Mouse (Mus musculus) neural tube, embryonic 12.5 days (tissue): ENCODE data around the gene Mphosph10. TPM values are rescaled to one million over a fixed set of nuclear protein-coding genes. Genes with fewer than 3 reads are reported as not detected.

ENCODE experiments used
- ATAC-seq: fragments of 200-750 bp; cut with Nextera tagmentation; 2 replicates; pipeline ENCODE4 v1.8.0; 2017; ENCODE audit warnings: low read depth, mild to moderate bottlenecking, moderate TSS enrichment, moderate library complexity; ENCODE audit not compliant: low FRiP score
- H3K27ac ChIP-seq: fragments of 300-500 bp; sonication (generic); 2 replicates; pipeline ENCODE4 v1.5.1; 2016
- H3K27me3 ChIP-seq: fragments of 300-500 bp; sonication (generic); replicated peaks from 2 replicates; pipeline ENCODE4 v1.6.1; 2016; ENCODE audit warnings: mild to moderate bottlenecking
- H3K36me3 ChIP-seq: fragments of 300-500 bp; sonication (generic); 2 replicates; pipeline ENCODE4 v1.6.1; 2016; ENCODE audit warnings: mild to moderate bottlenecking
- H3K4me1 ChIP-seq: fragments of 300-500 bp; sonication (generic); 2 replicates; pipeline ENCODE4 v1.6.1; 2016
- H3K4me2 ChIP-seq: fragments of 300-500 bp; sonication (generic); replicated peaks from 2 replicates; pipeline ENCODE4 v1.6.1; 2016; ENCODE audit warnings: mild to moderate bottlenecking
- H3K4me3 ChIP-seq: fragments of 300-500 bp; sonication (generic); 2 replicates; pipeline ENCODE4 v1.5.1; 2016
- H3K9ac ChIP-seq: fragments of 300-500 bp; sonication (generic); 2 replicates; pipeline ENCODE4 v1.6.1; 2016; ENCODE audit warnings: mild to moderate bottlenecking
- H3K9me3 ChIP-seq: fragments of 300-500 bp; sonication (generic); 2 replicates; pipeline ENCODE4 v1.6.1; 2016; ENCODE audit warnings: mild to moderate bottlenecking
- WGBS: fragments of 180-500 bp; shearing (Covaris S2); methylation state at CpG from one replicate; pipeline ENCODE4 v1.1.7; 2016; 5-methylcytosine and 5-hydroxymethylcytosine counted together
- polyA plus RNA-seq: library from polyadenylated mRNA; unstranded; fragments of >200 nt; fragmentation: Nextera tagmentation; extraction: Ambion mirVana; gene quantifications from 2 replicates; pipeline ENCODE4 v1.2.1, GENCODE M21; 2016

The Mphosph10 gene
- polyA plus RNA-seq, 1 experiment from 2014 or later, result 46.6 TPM

DNA sequence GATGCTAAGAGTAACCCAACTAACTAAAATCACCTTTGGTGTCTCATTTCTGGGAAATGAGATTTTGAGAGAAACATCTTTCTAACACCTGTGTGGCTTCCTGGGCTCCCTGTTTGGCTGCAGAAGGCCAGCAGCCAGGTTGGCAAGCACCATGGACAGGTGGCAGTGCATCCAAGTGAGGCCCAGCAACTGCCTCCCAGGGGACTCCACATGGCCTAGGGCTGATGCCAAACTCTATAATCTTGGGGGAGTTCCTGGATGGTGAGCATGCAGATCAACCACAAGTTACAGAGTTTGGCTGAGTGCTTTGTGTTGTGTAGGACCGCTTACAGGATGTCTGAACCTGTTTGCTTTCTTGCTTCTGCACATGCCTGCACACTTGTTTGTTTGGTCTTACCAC lies 59.4 kb downstream of the Mphosph10 start:
- peaks cover 46% of the 10 kb centered on the region for H3K36me3 ChIP-seq
- ATAC-seq, result no peak

DNA sequence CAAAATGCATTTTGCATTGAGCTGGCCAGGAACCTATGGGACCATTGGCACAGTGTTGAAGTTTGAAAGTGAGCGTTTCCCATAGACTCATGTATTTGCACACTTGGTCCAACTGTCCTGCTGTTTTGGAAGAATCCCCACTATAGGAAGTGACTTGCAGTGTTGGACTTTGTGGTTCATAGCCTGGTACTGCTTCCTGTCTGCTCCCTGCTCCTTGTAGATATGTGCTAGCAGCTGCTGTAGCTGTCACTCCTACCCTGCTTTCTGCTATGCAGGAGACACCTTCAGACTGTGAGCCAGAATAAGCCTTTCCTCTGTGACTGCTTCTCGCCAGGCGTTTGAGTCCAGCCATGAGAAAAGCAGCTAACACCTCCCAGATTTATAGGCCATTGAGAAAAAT lies 60.8 kb downstream of the Mphosph10 start:
- no peak for ATAC-seq
- no peak overlapping the region for H3K9ac ChIP-seq
- no peak overlapping the region for H3K4me2 ChIP-seq
- 83% methylated on average over 3 of the region's 3 CpGs for WGBS
- no peaks in the 10 kb centered on the region for H3K27me3 ChIP-seq
- H3K4me3 ChIP-seq, result no peak overlapping the region
- no peak overlapping the region for H3K27ac ChIP-seq
- H3K36me3 ChIP-seq, result peaks cover 36% of the 10 kb centered on the region
- H3K4me1 ChIP-seq, result no peaks in the 10 kb centered on the region
- no peaks in the 10 kb centered on the region for H3K9me3 ChIP-seq

More for the DNA sequence above, 59.4 kb downstream of the Mphosph10 start:
- Histone ChIP-seq H3K4me1 (no peaks in the 10 kb centered on the region), H3K9me3 (no peaks in the 10 kb centered on the region), H3K27me3 (no peaks in the 10 kb centered on the region), H3K4me3 (no peak overlapping the region), H3K4me2 (no peak overlapping the region), H3K9ac (no peak overlapping the region), H3K27ac (no peak overlapping the region)
- WGBS, result 96% methylated on average over 1 of the region's 1 CpGs

DNA sequence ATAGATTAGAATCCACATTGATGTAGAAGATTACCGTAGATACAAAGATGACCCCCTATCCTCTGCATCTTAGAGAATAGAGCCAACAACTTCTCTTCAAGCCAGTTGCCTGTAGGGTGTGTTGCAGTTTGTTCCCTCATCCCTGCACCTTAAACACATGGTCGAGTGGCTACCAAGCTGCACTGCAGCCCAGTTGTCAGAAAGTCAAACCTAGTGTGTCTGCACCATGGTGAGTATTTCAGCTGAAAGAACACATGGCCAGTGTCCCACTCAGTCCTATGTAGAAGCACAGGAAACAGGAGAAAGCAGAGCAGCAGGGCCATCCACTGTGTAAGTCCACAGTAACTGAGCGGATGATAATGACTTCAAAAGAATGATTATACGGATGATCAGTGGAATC lies 64.6 kb downstream of the Mphosph10 start:
- Histone ChIP-seq H3K27ac (no peak overlapping the region), H3K27me3 (no peaks in the 10 kb centered on the region), H3K9me3 (no peaks in the 10 kb centered on the region), H3K4me3 (no peak overlapping the region), H3K9ac (no peak overlapping the region), H3K4me2 (no peak overlapping the region), H3K4me1 (no peaks in the 10 kb centered on the region), H3K36me3 (peaks cover 22% of the 10 kb centered on the region)
- WGBS, result 91% methylated on average over 4 of the region's 4 CpGs
- ATAC-seq, result no peak

DNA sequence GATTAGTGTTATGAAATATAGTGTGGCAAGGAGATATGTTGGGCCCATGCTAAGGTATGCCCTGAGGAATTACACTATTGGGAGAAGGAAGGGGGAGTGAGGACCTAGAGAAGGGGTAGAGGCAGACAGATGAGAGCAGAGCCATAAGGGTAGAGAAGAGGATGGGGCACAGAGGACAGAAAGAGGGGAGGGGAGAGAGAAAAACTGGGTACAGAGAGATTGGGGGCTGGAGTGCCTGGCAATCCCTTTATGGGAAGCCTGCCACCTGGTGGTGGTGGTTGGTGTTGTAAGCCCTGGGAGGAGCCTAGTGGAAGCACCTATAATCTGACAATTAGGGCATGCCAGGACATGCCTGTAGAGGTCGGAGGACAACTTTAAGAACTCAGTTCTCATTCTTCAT lies 65.2 kb downstream of the Mphosph10 start:
- WGBS, result 37% methylated on average over 1 of the region's 1 CpGs
- no peaks in the 10 kb centered on the region for H3K4me1 ChIP-seq
- peaks cover 25% of the 10 kb centered on the region for H3K36me3 ChIP-seq
- H3K27me3 ChIP-seq, result no peaks in the 10 kb centered on the region
- H3K9ac ChIP-seq, result no peak overlapping the region
- ATAC-seq, result peak; percentile 61; the same call in 1 of the 2 replicates
- no peak overlapping the region for H3K27ac ChIP-seq
- H3K4me3 ChIP-seq, result no peak overlapping the region
- H3K9me3 ChIP-seq, result no peaks in the 10 kb centered on the region
- no peak overlapping the region for H3K4me2 ChIP-seq

Other genes with a start within 250 kb of the Mphosph10 start
- gene Trpm1, start 238.4 kb downstream of the Mphosph10 start, polyA plus RNA-seq, result 0.15 and 0.17 TPM in 2 replicates
- gene Mtmr10, start 104.6 kb downstream of the Mphosph10 start, polyA plus RNA-seq, result 13.6 and 14.5 TPM in 2 replicates
- 6.8 and 8.5 TPM in 2 replicates for gene Fan1, start 18.2 kb downstream of the Mphosph10 start, polyA plus RNA-seq
- 34.8 and 40.6 TPM in 2 replicates for gene Mcee, start 339 bp upstream of the Mphosph10 start, polyA plus RNA-seq
- gene Apba2, start 109.4 kb upstream of the Mphosph10 start, polyA plus RNA-seq, result 147 and 159 TPM in 2 replicates